Mouse (Mus musculus) hindbrain, embryonic 15.5 days (tissue): ENCODE data around the gene Rpl7a. TPM values are rescaled to one million over a fixed set of nuclear protein-coding genes. Genes with fewer than 3 reads are reported as not detected.
A peak's percentile ranks its signal among the peaks of the same experiment; 100 is the strongest.
"Not testable (repeated sequence)": the region's sequence is repeated elsewhere in the genome, so short reads cannot be mapped to it uniquely, and the experiment has no call there.

ENCODE experiments used
- ATAC-seq: fragments of 200-750 bp; cut with Nextera tagmentation; 2 replicates; pipeline ENCODE4 v1.8.0; 2017; ENCODE audit warnings: low read depth, moderate number of reproducible peaks, moderate TSS enrichment; ENCODE audit not compliant: low FRiP score
- H3K27ac ChIP-seq: fragments of 300-500 bp; sonication (generic); replicated peaks from 2 replicates; pipeline ENCODE4 v1.5.1; 2015; ENCODE audit warnings: mild to moderate bottlenecking, inconsistent platforms
- H3K27me3 ChIP-seq: fragments of 300-500 bp; sonication (generic); 2 replicates; pipeline ENCODE4 v1.6.1; 2015; ENCODE audit warnings: control low read depth, inconsistent platforms
- H3K36me3 ChIP-seq: fragments of 300-500 bp; sonication (generic); 2 replicates; pipeline ENCODE4 v1.6.1; 2015; ENCODE audit warnings: control low read depth, inconsistent platforms
- H3K4me1 ChIP-seq: fragments of 300-500 bp; sonication (generic); replicated peaks from 2 replicates; pipeline ENCODE4 v1.6.1; 2015; ENCODE audit warnings: control low read depth, inconsistent platforms
- H3K4me2 ChIP-seq: fragments of 300-500 bp; sonication (generic); 2 replicates; pipeline ENCODE4 v1.6.1; 2015; ENCODE audit warnings: moderate library complexity, mild to moderate bottlenecking, inconsistent platforms
- H3K4me3 ChIP-seq: fragments of 300-500 bp; sonication (generic); 2 replicates; pipeline ENCODE4 v1.5.1; 2015; ENCODE audit warnings: mild to moderate bottlenecking, inconsistent platforms
- H3K9ac ChIP-seq: fragments of 300-500 bp; sonication (generic); 2 replicates; pipeline ENCODE4 v1.6.1; 2015; ENCODE audit warnings: inconsistent platforms
- H3K9me3 ChIP-seq: fragments of 300-500 bp; sonication (generic); 2 replicates; pipeline ENCODE4 v1.6.1; 2016; ENCODE audit warnings: control low read depth, inconsistent platforms
- WGBS: fragments of 180-500 bp; shearing (Covaris S2); methylation state at CpG from one replicate; pipeline ENCODE4 v1.1.7; 2015; 5-methylcytosine and 5-hydroxymethylcytosine counted together
- polyA plus RNA-seq: library from polyadenylated mRNA; unstranded; fragments of >200 nt; fragmentation: Nextera tagmentation; extraction: Ambion mirVana; gene quantifications from 2 replicates; pipeline ENCODE4 v1.2.1, GENCODE M21; 2015

Rpl7a gene
- 390 and 399 TPM in 2 replicates for polyA plus RNA-seq

GRCm38 (mm10) chr2:26910124-26910993, at the start of gene Rpl7a, which contains the start of gene Med22:
Gene Rpl7a (plus strand): TSS chr2:26910764.
Gene Med22 (minus strand): TSS chr2:26910677.
- peak within 1 kb of the TSS; percentile 95 for H3K9ac ChIP-seq
- WGBS, result under 1% methylated on average over 72 of the region's 74 CpGs
- ATAC-seq, result peak; percentile 93
- H3K4me2 ChIP-seq, result peak within 1 kb of the TSS; percentile 89
- H3K27ac ChIP-seq, result peak within 1 kb of the TSS; percentile 93
- H3K4me3 ChIP-seq, result peak within 1 kb of the TSS; percentile 84
- H3K4me1 ChIP-seq, result peaks cover 51% of the 10 kb centered on the region
- peaks cover 56% of the 10 kb centered on the region for H3K36me3 ChIP-seq
- H3K9me3 ChIP-seq, result no peaks in the 10 kb centered on the region
- no peaks in the 10 kb centered on the region for H3K27me3 ChIP-seq

GRCm38 (mm10) chr2:26862856-26863255, 47.7 kb upstream of the Rpl7a start:
- H3K4me2 ChIP-seq, result no peak overlapping the region
- no peaks in the 10 kb centered on the region for H3K36me3 ChIP-seq
- no peaks in the 10 kb centered on the region for H3K9me3 ChIP-seq
- no peaks in the 10 kb centered on the region for H3K4me1 ChIP-seq
- no peak overlapping the region for H3K9ac ChIP-seq
- no peak overlapping the region for H3K27ac ChIP-seq
- H3K4me3 ChIP-seq, result no peak overlapping the region
- 86% methylated on average over 3 of the region's 3 CpGs for WGBS
- no peak for ATAC-seq
- H3K27me3 ChIP-seq, result no peaks in the 10 kb centered on the region

- no peak within 1 kb of the TSS for H3K9ac ChIP-seq
- ATAC-seq, result no peak
- WGBS, result 72% methylated on average over 3 of the region's 3 CpGs
- no peaks in the 10 kb centered on the region for H3K36me3 ChIP-seq
- H3K27ac ChIP-seq, result no peak within 1 kb of the TSS
- no peaks in the 10 kb centered on the region for H3K27me3 ChIP-seq
- no peak within 1 kb of the TSS for H3K4me3 ChIP-seq
- no peak within 1 kb of the TSS for H3K4me2 ChIP-seq
- H3K4me1 ChIP-seq, result no peaks in the 10 kb centered on the region
- no peaks in the 10 kb centered on the region for H3K9me3 ChIP-seq
These were observed 45.7 kb upstream of the Rpl7a start, which contains the start of gene Abo for GRCm38 (mm10) chr2:26864879-26865278. Gene Abo (minus strand): TSS chr2:26864979.

- WGBS, result 63% methylated on average over 6 of the region's 6 CpGs
- Histone ChIP-seq H3K9me3 (no peaks in the 10 kb centered on the region), H3K27ac (no peak overlapping the region), H3K4me1 (no peaks in the 10 kb centered on the region), H3K27me3 (no peaks in the 10 kb centered on the region), H3K4me2 (no peak overlapping the region), H3K9ac (no peak overlapping the region), H3K4me3 (no peak overlapping the region), H3K36me3 (no peaks in the 10 kb centered on the region)
- no peak for ATAC-seq
These were observed 39.9 kb upstream of the Rpl7a start for GRCm38 (mm10) chr2:26870666-26871065.

DNA sequence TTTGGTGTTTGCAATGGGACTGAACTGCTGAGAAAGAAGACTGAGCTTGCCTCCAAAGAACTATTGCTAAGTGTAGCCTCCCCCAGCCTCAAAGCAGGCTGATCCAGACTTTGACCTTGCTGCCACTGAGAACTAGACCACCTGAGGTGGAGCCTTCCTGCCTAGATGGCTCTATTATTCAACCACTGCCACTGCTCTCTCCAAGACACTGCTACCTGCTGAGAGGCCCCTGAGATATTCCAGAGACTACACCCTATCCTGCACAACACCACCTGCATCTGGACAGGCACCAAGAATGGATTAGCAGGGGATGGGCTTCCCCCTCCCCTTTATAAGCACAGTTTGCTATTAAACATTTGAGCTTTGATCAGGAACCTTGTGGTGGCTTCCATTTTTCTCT, 32.0 kb upstream of the Rpl7a start:
- Histone ChIP-seq H3K4me3 (no peak overlapping the region), H3K9me3 (no peaks in the 10 kb centered on the region), H3K27ac (no peak overlapping the region), H3K4me2 (no peak overlapping the region), H3K9ac (no peak overlapping the region), H3K27me3 (no peaks in the 10 kb centered on the region), H3K36me3 (no peaks in the 10 kb centered on the region), H3K4me1 (no peaks in the 10 kb centered on the region)
- ATAC-seq, result no peak

DNA sequence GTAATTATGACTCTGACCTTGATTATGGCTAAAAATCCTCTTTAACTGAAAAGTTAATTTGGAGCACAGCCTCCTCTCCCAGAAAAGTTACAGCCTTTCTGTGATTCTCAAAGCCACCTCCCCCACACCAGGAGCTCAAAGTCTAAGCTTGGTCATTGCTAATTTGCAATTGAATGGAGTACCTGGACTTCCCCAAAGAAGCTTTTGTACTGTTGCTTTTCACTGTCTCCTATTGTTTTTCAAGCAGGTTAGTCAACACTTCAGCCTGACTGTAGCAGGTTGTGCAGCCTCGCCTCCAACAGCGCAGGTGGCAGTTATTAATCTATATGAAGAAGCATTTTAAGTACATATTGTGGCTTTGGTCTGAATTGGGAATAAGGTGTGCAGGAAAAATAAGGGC, 25.0 kb upstream of the Rpl7a start:
- H3K9ac ChIP-seq, H3K4me2 ChIP-seq, H3K9me3 ChIP-seq, H3K4me3 ChIP-seq, H3K27ac ChIP-seq, H3K27me3 ChIP-seq, H3K4me1 ChIP-seq, ATAC-seq: not testable (repeated sequence)
- H3K36me3 ChIP-seq, result peaks cover 16% of the 10 kb centered on the region
- 87% methylated on average over 2 of the region's 2 CpGs for WGBS

DNA sequence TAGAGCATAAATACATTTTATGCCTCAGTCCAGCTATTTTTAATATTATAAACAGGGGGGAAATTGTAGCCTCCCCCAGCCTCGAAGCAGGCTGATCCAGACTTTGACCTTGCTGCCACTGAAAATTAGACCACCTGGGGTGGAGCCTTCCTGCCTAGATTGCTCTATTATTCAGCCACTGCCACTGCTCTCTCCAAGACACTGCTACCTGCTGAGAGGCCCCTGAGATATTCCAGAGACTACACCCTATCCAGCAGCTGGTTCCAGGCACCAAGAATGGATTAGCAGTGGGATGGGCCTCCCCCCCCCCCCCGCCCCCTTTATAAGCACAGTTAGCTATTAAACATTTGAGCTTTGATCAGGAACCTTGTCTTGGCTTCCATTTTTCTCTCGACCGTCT, 24.4 kb upstream of the Rpl7a start:
- not testable (repeated sequence) for H3K4me1 ChIP-seq, ATAC-seq, H3K4me3 ChIP-seq, H3K27ac ChIP-seq, H3K9ac ChIP-seq, H3K27me3 ChIP-seq, H3K4me2 ChIP-seq, H3K9me3 ChIP-seq
- WGBS, result 65% methylated on average over 4 of the region's 4 CpGs
- H3K36me3 ChIP-seq, result peaks cover 23% of the 10 kb centered on the region

GRCm38 (mm10) chr2:26895898-26896297, 14.7 kb upstream of the Rpl7a start:
- Histone ChIP-seq H3K27ac (no peak overlapping the region), H3K9me3 (no peaks in the 10 kb centered on the region), H3K4me1 (peaks cover 8% of the 10 kb centered on the region), H3K36me3 (peaks cover 81% of the 10 kb centered on the region), H3K27me3 (no peaks in the 10 kb centered on the region), H3K4me2 (no peak overlapping the region), H3K4me3 (no peak overlapping the region), H3K9ac (no peak overlapping the region)
- 95% methylated on average over 4 of the region's 4 CpGs for WGBS
- ATAC-seq, result no peak

- peaks cover 31% of the 10 kb centered on the region for H3K4me1 ChIP-seq
- ATAC-seq, result no peak
- H3K9ac ChIP-seq, result no peak overlapping the region
- no peak overlapping the region for H3K4me3 ChIP-seq
- H3K36me3 ChIP-seq, result peaks cover 47% of the 10 kb centered on the region
- H3K27me3 ChIP-seq, result no peaks in the 10 kb centered on the region
- no peak overlapping the region for H3K4me2 ChIP-seq
- no peaks in the 10 kb centered on the region for H3K9me3 ChIP-seq
- 89% methylated on average over 1 of the region's 1 CpGs for WGBS
- H3K27ac ChIP-seq, result no peak overlapping the region
These were observed 9.8 kb upstream of the Rpl7a start for GRCm38 (mm10) chr2:26900731-26901130.

- Histone ChIP-seq H3K9me3 (no peaks in the 10 kb centered on the region), H3K4me1 (peaks cover 31% of the 10 kb centered on the region), H3K4me2 (peak overlapping the region; percentile 66), H3K4me3 (peak overlapping the region; percentile 69), H3K36me3 (peaks cover 48% of the 10 kb centered on the region), H3K9ac (peak overlapping the region; percentile 68), H3K27me3 (no peaks in the 10 kb centered on the region), H3K27ac (no peak overlapping the region)
- 18% methylated on average over 7 of the region's 7 CpGs for WGBS
- no peak for ATAC-seq
These were observed 8.6 kb upstream of the Rpl7a start for GRCm38 (mm10) chr2:26901834-26902400.

DNA sequence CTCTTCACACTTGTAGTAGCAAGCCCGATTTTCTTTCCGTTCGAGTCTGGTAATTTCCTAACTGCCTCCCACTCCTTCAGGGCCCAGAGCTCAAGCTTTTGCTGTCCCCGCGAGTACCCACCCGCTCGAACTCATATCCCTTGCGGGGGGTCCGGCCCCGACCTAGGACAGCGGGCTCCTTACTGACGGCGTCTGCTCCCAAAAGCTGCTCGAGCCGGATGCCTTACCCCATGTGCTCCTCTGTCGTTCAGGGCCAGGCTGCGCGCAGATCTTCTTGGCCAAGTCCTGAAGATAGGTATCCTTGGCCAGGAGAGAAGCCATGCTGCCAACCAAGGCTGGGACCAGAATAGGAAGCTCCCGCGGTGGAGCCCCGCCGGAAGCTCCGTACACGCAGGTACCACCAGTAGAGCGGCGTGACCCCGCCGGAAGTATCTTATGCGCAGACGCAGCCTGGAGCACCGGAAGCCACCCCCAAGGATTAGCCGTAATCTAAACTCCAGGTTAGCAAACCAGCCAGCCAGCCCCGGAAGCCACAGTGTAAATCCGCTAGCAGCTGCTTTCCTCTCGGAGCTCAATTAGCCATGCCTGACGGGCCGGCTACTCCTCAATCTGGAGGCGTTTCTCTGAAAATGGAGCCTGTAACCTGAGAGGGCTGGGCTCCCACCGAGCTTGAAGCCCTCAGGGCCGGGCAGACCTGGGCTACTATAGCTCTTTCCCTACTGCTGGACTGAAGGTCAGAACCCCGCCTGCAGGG, 7.9 kb upstream of the Rpl7a start, which contains the start of gene Surf6:
Gene Surf6, minus strand, starts transcription at position 413 of the 754 bp plus-strand sequence.
- peak; percentile 96 for ATAC-seq
- Histone ChIP-seq H3K4me1 (peaks cover 38% of the 10 kb centered on the region), H3K4me3 (peak within 1 kb of the TSS; percentile 69), H3K36me3 (peaks cover 48% of the 10 kb centered on the region), H3K9ac (peak within 1 kb of the TSS; percentile 68), H3K27ac (peak within 1 kb of the TSS; percentile 82), H3K9me3 (no peaks in the 10 kb centered on the region), H3K4me2 (peak within 1 kb of the TSS; percentile 66), H3K27me3 (no peaks in the 10 kb centered on the region)
- under 1% methylated on average over 41 of the region's 41 CpGs for WGBS

DNA sequence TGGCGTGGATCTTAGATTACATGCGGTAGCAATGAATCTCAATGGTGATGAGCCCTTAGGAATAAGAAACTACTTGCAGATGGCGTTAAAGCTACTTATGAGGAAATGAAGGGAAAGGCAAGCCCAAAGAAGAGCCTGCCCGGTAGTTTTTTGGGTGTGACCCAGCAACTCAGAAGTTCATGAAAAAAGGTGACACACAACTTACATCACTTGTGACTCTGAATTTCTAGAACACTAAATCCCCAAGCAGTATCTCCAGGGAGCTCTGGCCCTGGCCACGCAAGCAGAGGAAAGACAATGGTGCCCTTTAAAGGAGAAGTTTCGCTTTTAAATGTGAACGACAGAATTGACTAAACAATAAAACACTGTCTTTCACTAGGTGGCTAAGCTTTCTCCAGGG, 7.3 kb upstream of the Rpl7a start:
- 13% methylated on average over 7 of the region's 7 CpGs for WGBS
- H3K9me3 ChIP-seq, result no peaks in the 10 kb centered on the region
- H3K27ac ChIP-seq, result peak overlapping the region; percentile 82
- H3K4me2 ChIP-seq, result peak overlapping the region; percentile 66
- H3K4me1 ChIP-seq, result peaks cover 42% of the 10 kb centered on the region
- H3K9ac ChIP-seq, result peak overlapping the region; percentile 68
- peak overlapping the region; percentile 69 for H3K4me3 ChIP-seq
- H3K36me3 ChIP-seq, result peaks cover 48% of the 10 kb centered on the region
- H3K27me3 ChIP-seq, result no peaks in the 10 kb centered on the region
- ATAC-seq, result no peak
